Mouse (Mus musculus): ENCODE measurements around the gene Ggn.
"Not testable (repeated sequence)": the region's sequence is repeated elsewhere in the genome, so short reads cannot be mapped to it uniquely, and the experiment has no call there.

DNA sequence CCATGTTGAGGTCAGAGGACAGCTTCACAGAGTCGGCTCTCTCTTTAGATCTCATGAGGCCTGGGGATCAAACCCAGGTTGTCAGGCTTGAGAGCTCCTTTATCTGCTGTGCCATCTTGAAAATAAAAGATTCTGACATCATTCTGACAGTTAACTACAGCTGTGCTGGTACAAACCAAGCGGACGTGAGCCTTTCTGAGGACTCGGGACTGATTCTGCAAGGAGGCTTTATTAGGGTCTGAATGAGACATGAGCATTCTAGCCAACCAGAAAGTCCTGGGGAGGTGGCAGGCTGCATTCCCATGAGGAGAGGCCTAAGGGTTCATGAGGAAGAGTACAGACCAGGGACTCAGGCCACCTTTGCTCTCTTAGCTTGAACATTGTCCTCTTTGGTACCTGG lies 11.3 kb downstream of the Ggn start:
- not testable (repeated sequence) for TF ChIP-seq CTCF (IDR thresholded peaks at IDR 0.05; ENCODE audit: extremely low read depth, insufficient read length, insufficient replicate concordance, low read depth, low read length); POLR2A (IDR thresholded peaks at IDR 0.05; ENCODE audit: low read depth, low read length)
